Mouse (Mus musculus): ENCODE results near the gene Cfdp1. TPM values are rescaled to one million over a fixed set of nuclear protein-coding genes. Genes with fewer than 3 reads are reported as not detected.
A peak's percentile ranks its signal among the peaks of the same experiment; 100 is the strongest.

Gene Cfdp1
- polyA plus RNA-seq, 1 experiment from 2014 or later = 177 TPM

- 90% methylated on average over 9 of the region's 9 CpGs for WGBS
- no peaks in the 10 kb centered on the region for H3K27me3 ChIP-seq (ENCODE audit: control insufficient read depth, insufficient read depth, low read length)
- H3K4me1 ChIP-seq (ENCODE audit: control insufficient read depth, insufficient read depth, low read length) = peaks cover 4% of the 10 kb centered on the region; the same call in 1 of the 2 replicates
Measured at GRCm38 (mm10) chr8:111772083-111772482, 82.0 kb downstream of the Cfdp1 start.

GRCm38 (mm10) chr8:111771625-111772020 lies 82.5 kb downstream of the Cfdp1 start:
- no peak overlapping the region for H3K4me3 ChIP-seq (ENCODE audit: low read depth, low read length)
- no peaks in the 10 kb centered on the region for H3K27me3 ChIP-seq (ENCODE audit: control insufficient read depth, insufficient read depth, low read length)
- no peaks in the 10 kb centered on the region for H3K9me3 ChIP-seq (ENCODE audit: control insufficient read depth, low read length)
- no peak overlapping the region for H3K27ac ChIP-seq (ENCODE audit: low read depth, low read length)
- H3K36me3 ChIP-seq (ENCODE audit: control insufficient read depth, insufficient read depth, low read length) = no peaks in the 10 kb centered on the region; the same call in 1 of the 2 replicates
- WGBS = 94% methylated on average over 6 of the region's 6 CpGs
- ATAC-seq (ENCODE audit: low read depth) = no peak
- peaks cover 4% of the 10 kb centered on the region; the same call in 1 of the 2 replicates for H3K4me1 ChIP-seq (ENCODE audit: control insufficient read depth, insufficient read depth, low read length)
- no peak overlapping the region for H3K9ac ChIP-seq (replicated peaks; ENCODE audit: low read depth, low read length)
- H3K4me2 ChIP-seq (ENCODE audit: low read depth, low read length) = no peak overlapping the region

More at GRCm38 (mm10) chr8:111772083-111772482, 82.0 kb downstream of the Cfdp1 start:
- H3K4me2 ChIP-seq (ENCODE audit: low read depth, low read length) = no peak overlapping the region
- no peak overlapping the region for H3K4me3 ChIP-seq (ENCODE audit: low read depth, low read length)
- H3K36me3 ChIP-seq (ENCODE audit: control insufficient read depth, insufficient read depth, low read length) = no peaks in the 10 kb centered on the region; the same call in 1 of the 2 replicates
- ATAC-seq (ENCODE audit: low read depth) = no peak
- H3K9me3 ChIP-seq (ENCODE audit: control insufficient read depth, low read length) = no peaks in the 10 kb centered on the region
- no peak overlapping the region for H3K27ac ChIP-seq (ENCODE audit: low read depth, low read length)
- no peak overlapping the region for H3K9ac ChIP-seq (replicated peaks; ENCODE audit: low read depth, low read length)

- Histone ChIP-seq H3K9ac (replicated peaks; ENCODE audit: low read depth, low read length) (no peak overlapping the region), H3K4me3 (ENCODE audit: low read depth, low read length) (no peak overlapping the region), H3K4me1 (ENCODE audit: control insufficient read depth, insufficient read depth, low read length) (peaks cover 4% of the 10 kb centered on the region; the same call in 1 of the 2 replicates), H3K4me2 (ENCODE audit: low read depth, low read length) (no peak overlapping the region), H3K9me3 (ENCODE audit: control insufficient read depth, low read length) (no peaks in the 10 kb centered on the region), H3K27ac (ENCODE audit: low read depth, low read length) (no peak overlapping the region), H3K36me3 (ENCODE audit: control insufficient read depth, insufficient read depth, low read length) (no peaks in the 10 kb centered on the region; the same call in 1 of the 2 replicates), H3K27me3 (ENCODE audit: control insufficient read depth, insufficient read depth, low read length) (no peaks in the 10 kb centered on the region)
- no peak for ATAC-seq (ENCODE audit: low read depth)
- WGBS = 71% methylated on average over 5 of the region's 5 CpGs
Measured at GRCm38 (mm10) chr8:111770958-111771624, 83.0 kb downstream of the Cfdp1 start.

GRCm38 (mm10) chr8:111769764-111770428 lies 84.2 kb downstream of the Cfdp1 start:
- WGBS = 26% methylated on average over 12 of the region's 12 CpGs
- no peaks in the 10 kb centered on the region for H3K9me3 ChIP-seq (ENCODE audit: control insufficient read depth, low read length)
- H3K4me3 ChIP-seq (ENCODE audit: low read depth, low read length) = no peak overlapping the region
- H3K4me1 ChIP-seq (ENCODE audit: control insufficient read depth, insufficient read depth, low read length) = peaks cover 4% of the 10 kb centered on the region; the same call in 1 of the 2 replicates
- ATAC-seq (ENCODE audit: low read depth) = peak; percentile 76
- H3K9ac ChIP-seq (replicated peaks; ENCODE audit: low read depth, low read length) = no peak overlapping the region
- no peaks in the 10 kb centered on the region; the same call in 1 of the 2 replicates for H3K36me3 ChIP-seq (ENCODE audit: control insufficient read depth, insufficient read depth, low read length)
- H3K27ac ChIP-seq (ENCODE audit: low read depth, low read length) = peak overlapping the region; percentile 80
- no peaks in the 10 kb centered on the region for H3K27me3 ChIP-seq (ENCODE audit: control insufficient read depth, insufficient read depth, low read length)
- H3K4me2 ChIP-seq (ENCODE audit: low read depth, low read length) = no peak overlapping the region

GRCm38 (mm10) chr8:111769296-111769695 lies 84.8 kb downstream of the Cfdp1 start:
- no peak overlapping the region for H3K9ac ChIP-seq (replicated peaks; ENCODE audit: low read depth, low read length)
- no peaks in the 10 kb centered on the region for H3K36me3 ChIP-seq (ENCODE audit: control insufficient read depth, insufficient read depth, low read length)
- H3K4me2 ChIP-seq (ENCODE audit: low read depth, low read length) = no peak overlapping the region
- H3K27ac ChIP-seq (ENCODE audit: low read depth, low read length) = peak overlapping the region; percentile 80; the same call in 1 of the 2 replicates
- H3K9me3 ChIP-seq (ENCODE audit: control insufficient read depth, low read length) = no peaks in the 10 kb centered on the region
- peaks cover 4% of the 10 kb centered on the region; the same call in 1 of the 2 replicates for H3K4me1 ChIP-seq (ENCODE audit: control insufficient read depth, insufficient read depth, low read length)
- H3K4me3 ChIP-seq (ENCODE audit: low read depth, low read length) = no peak overlapping the region
- no peak for ATAC-seq (ENCODE audit: low read depth)
- 58% methylated on average over 15 of the region's 15 CpGs for WGBS
- H3K27me3 ChIP-seq (ENCODE audit: control insufficient read depth, insufficient read depth, low read length) = no peaks in the 10 kb centered on the region

GRCm38 (mm10) chr8:111768651-111769050 lies 85.4 kb downstream of the Cfdp1 start:
- H3K4me2 ChIP-seq (ENCODE audit: low read depth, low read length) = no peak overlapping the region
- WGBS = 95% methylated on average over 6 of the region's 6 CpGs
- H3K9ac ChIP-seq (replicated peaks; ENCODE audit: low read depth, low read length) = no peak overlapping the region
- no peaks in the 10 kb centered on the region for H3K9me3 ChIP-seq (ENCODE audit: control insufficient read depth, low read length)
- no peak overlapping the region for H3K4me3 ChIP-seq (ENCODE audit: low read depth, low read length)
- H3K36me3 ChIP-seq (ENCODE audit: control insufficient read depth, insufficient read depth, low read length) = no peaks in the 10 kb centered on the region
- H3K27ac ChIP-seq (ENCODE audit: low read depth, low read length) = no peak overlapping the region; the same call in 1 of the 2 replicates
- no peak for ATAC-seq (ENCODE audit: low read depth)
- peaks cover 4% of the 10 kb centered on the region; the same call in 1 of the 2 replicates for H3K4me1 ChIP-seq (ENCODE audit: control insufficient read depth, insufficient read depth, low read length)
- H3K27me3 ChIP-seq (ENCODE audit: control insufficient read depth, insufficient read depth, low read length) = no peaks in the 10 kb centered on the region

GRCm38 (mm10) chr8:111765616-111766015 lies 88.5 kb downstream of the Cfdp1 start:
- peaks cover 4% of the 10 kb centered on the region; the same call in 1 of the 2 replicates for H3K4me1 ChIP-seq (ENCODE audit: control insufficient read depth, insufficient read depth, low read length)
- H3K27ac ChIP-seq (ENCODE audit: low read depth, low read length) = no peak overlapping the region
- no peaks in the 10 kb centered on the region for H3K27me3 ChIP-seq (ENCODE audit: control insufficient read depth, insufficient read depth, low read length)
- H3K9ac ChIP-seq (replicated peaks; ENCODE audit: low read depth, low read length) = no peak overlapping the region
- no peak overlapping the region for H3K4me2 ChIP-seq (ENCODE audit: low read depth, low read length)
- H3K9me3 ChIP-seq (ENCODE audit: control insufficient read depth, low read length) = no peaks in the 10 kb centered on the region
- no peak for ATAC-seq (ENCODE audit: low read depth)
- H3K4me3 ChIP-seq (ENCODE audit: low read depth, low read length) = no peak overlapping the region
- H3K36me3 ChIP-seq (ENCODE audit: control insufficient read depth, insufficient read depth, low read length) = no peaks in the 10 kb centered on the region
- 65% methylated on average over 4 of the region's 4 CpGs for WGBS

GRCm38 (mm10) chr8:111765096-111765495 lies 89.0 kb downstream of the Cfdp1 start:
- Histone ChIP-seq H3K4me3 (ENCODE audit: low read depth, low read length) (no peak overlapping the region), H3K27ac (ENCODE audit: low read depth, low read length) (no peak overlapping the region), H3K9me3 (ENCODE audit: control insufficient read depth, low read length) (no peaks in the 10 kb centered on the region), H3K9ac (replicated peaks; ENCODE audit: low read depth, low read length) (no peak overlapping the region), H3K4me2 (ENCODE audit: low read depth, low read length) (no peak overlapping the region), H3K4me1 (ENCODE audit: control insufficient read depth, insufficient read depth, low read length) (peaks cover 4% of the 10 kb centered on the region; the same call in 1 of the 2 replicates), H3K36me3 (ENCODE audit: control insufficient read depth, insufficient read depth, low read length) (no peaks in the 10 kb centered on the region), H3K27me3 (ENCODE audit: control insufficient read depth, insufficient read depth, low read length) (no peaks in the 10 kb centered on the region)
- no peak for ATAC-seq (ENCODE audit: low read depth)
- 90% methylated on average over 9 of the region's 9 CpGs for WGBS

- ATAC-seq (ENCODE audit: low read depth) = peak; percentile 51; the same call in 1 of the 2 replicates
- 75% methylated on average over 13 of the region's 13 CpGs for WGBS
Measured at GRCm38 (mm10) chr8:111760708-111761107, 93.4 kb downstream of the Cfdp1 start.

More at GRCm38 (mm10) chr8:111760708-111761107, 93.4 kb downstream of the Cfdp1 start:
- no peak overlapping the region for H3K4me3 ChIP-seq (ENCODE audit: low read depth, low read length)
- no peak overlapping the region for H3K9ac ChIP-seq (replicated peaks; ENCODE audit: low read depth, low read length)
- H3K27ac ChIP-seq (ENCODE audit: low read depth, low read length) = no peak overlapping the region
- H3K4me1 ChIP-seq (ENCODE audit: control insufficient read depth, insufficient read depth, low read length) = no peaks in the 10 kb centered on the region
- no peaks in the 10 kb centered on the region for H3K27me3 ChIP-seq (ENCODE audit: control insufficient read depth, insufficient read depth, low read length)
- H3K9me3 ChIP-seq (ENCODE audit: control insufficient read depth, low read length) = no peaks in the 10 kb centered on the region
- H3K36me3 ChIP-seq (ENCODE audit: control insufficient read depth, insufficient read depth, low read length) = no peaks in the 10 kb centered on the region
- H3K4me2 ChIP-seq (ENCODE audit: low read depth, low read length) = no peak overlapping the region

Measured in neural tube, embryonic 14.5 days (tissue).